In genomic region chr9:21715298-21715697, GRCm38 (mm10) we compare ENCODE assay signal across 8 mouse cellular contexts. TPM values are rescaled to one million over a fixed set of nuclear protein-coding genes. Genes with fewer than 3 reads are reported as not detected.
DNase-seq lines count a peak whose midpoint lies in the region; ATAC-seq and TF ChIP-seq lines count a peak whose summit lies in the region.

No protein-coding gene starts in this region.

- no peaks in the 10 kb centered on the region for H3K4me1 ChIP-seq in kidney, embryonic 16.5 days (ENCODE audit: insufficient read depth, low read length)
- H3K4me1 ChIP-seq in intestine, embryonic 16.5 days (ENCODE audit: control insufficient read depth, insufficient read depth, low read length), result 0 out of 2 replicates have a peak, but pooled peaks cover 9% of the 10 kb centered on the region
- H3K4me1 ChIP-seq in neural tube, embryonic 15.5 days, result no peaks in the 10 kb centered on the region

- no peak for TF ChIP-seq CTCF in gastrocnemius, adult 2 months (IDR thresholded peaks at IDR 0.05)

- WGBS in kidney, embryonic 16.5 days, result 47% methylated on average over 4 of the region's 4 CpGs
- WGBS in intestine, embryonic 16.5 days, result 38% methylated on average over 4 of the region's 4 CpGs
- WGBS in neural tube, embryonic 15.5 days, result 71% methylated on average over 4 of the region's 4 CpGs

- 0 out of 2 replicates have a peak, but pooled peaks cover 2% of the 10 kb centered on the region for H3K9me3 ChIP-seq in kidney, embryonic 16.5 days (ENCODE audit: low read length)
- no peaks in the 10 kb centered on the region for H3K9me3 ChIP-seq in intestine, embryonic 16.5 days (ENCODE audit: control insufficient read depth, low read length)
- no peaks in the 10 kb centered on the region for H3K9me3 ChIP-seq in neural tube, embryonic 15.5 days (replicated peaks)

- no peak overlapping the region for H3K4me3 ChIP-seq in kidney, embryonic 16.5 days (ENCODE audit: low read length)
- H3K4me3 ChIP-seq in intestine, embryonic 16.5 days (ENCODE audit: low read length), result no peak overlapping the region
- H3K4me3 ChIP-seq in neural tube, embryonic 15.5 days (replicated peaks), result no peak overlapping the region
- H3K4me3 ChIP-seq in gastrocnemius, adult 2 months, result no peak overlapping the region; the same call in 1 of the 2 replicates

- intact Hi-C loops in gastrocnemius, adult 2 months (cut with DNase I), result no loop called here

- H3K27me3 ChIP-seq in kidney, embryonic 16.5 days (ENCODE audit: insufficient read depth, low read length), result no peaks in the 10 kb centered on the region
- no peaks in the 10 kb centered on the region for H3K27me3 ChIP-seq in intestine, embryonic 16.5 days (replicated peaks; ENCODE audit: control insufficient read depth, insufficient read depth, low read length)
- H3K27me3 ChIP-seq in neural tube, embryonic 15.5 days (replicated peaks), result no peaks in the 10 kb centered on the region

- no peak overlapping the region for H3K4me2 ChIP-seq in kidney, embryonic 16.5 days (replicated peaks; ENCODE audit: low read depth, low read length)
- H3K4me2 ChIP-seq in intestine, embryonic 16.5 days (ENCODE audit: low read depth, low read length), result no peak overlapping the region
- H3K4me2 ChIP-seq in neural tube, embryonic 15.5 days, result no peak overlapping the region

- no peak overlapping the region for H3K9ac ChIP-seq in kidney, embryonic 16.5 days (replicated peaks; ENCODE audit: low read length)
- H3K9ac ChIP-seq in intestine, embryonic 16.5 days (ENCODE audit: low read depth, low read length), result peak overlapping the region; percentile 6; the same call in 1 of the 2 replicates
- H3K9ac ChIP-seq in neural tube, embryonic 15.5 days (replicated peaks), result no peak overlapping the region

- DNase-seq in kidney, adult 9 months, result no peak
- DNase-seq in c-Kit-positive CD71-negative TER-119-negative erythroid progenitor cells, embryonic 14.5 days (ENCODE audit: low read depth), result peak; percentile 71
- DNase-seq in gastrocnemius, adult 2 months, result no peak
- no peak for DNase-seq in ovary, postnatal 10 days (ENCODE audit: low spot score)

- peak; percentile 54; the same call in 1 of the 2 replicates for ATAC-seq in kidney, embryonic 16.5 days (ENCODE audit: low FRiP score, low TSS enrichment)
- peak; percentile 94 for ATAC-seq in intestine, embryonic 16.5 days
- peak; percentile 35; the same call in 1 of the 2 replicates for ATAC-seq in neural tube, embryonic 15.5 days (ENCODE audit: low FRiP score)
- no peak for ATAC-seq in cerebellum, adult (ENCODE audit: insufficient number of reproducible peaks, low FRiP score, low TSS enrichment)

- H3K36me3 ChIP-seq in kidney, embryonic 16.5 days (ENCODE audit: insufficient read depth, low read length), result 0 out of 2 replicates have a peak, but pooled peaks cover 2% of the 10 kb centered on the region
- no peaks in the 10 kb centered on the region for H3K36me3 ChIP-seq in intestine, embryonic 16.5 days (ENCODE audit: control insufficient read depth, insufficient read depth, low read length)
- peaks cover 3% of the 10 kb centered on the region; the same call in 1 of the 2 replicates for H3K36me3 ChIP-seq in neural tube, embryonic 15.5 days

- no peak overlapping the region for H3K27ac ChIP-seq in kidney, embryonic 16.5 days (ENCODE audit: low read length)
- H3K27ac ChIP-seq in intestine, embryonic 16.5 days (ENCODE audit: low read length), result peak overlapping the region; percentile 33
- no peak overlapping the region for H3K27ac ChIP-seq in neural tube, embryonic 15.5 days (replicated peaks)
- H3K27ac ChIP-seq in gastrocnemius, adult 2 months, result no peak overlapping the region

RNA-seq across cellular contexts. Expression of gene Ldlr, which starts 8.0 kb away (rescaled TPM):
- polyA plus RNA-seq in kidney, embryonic 16.5 days (2015; fragmentation: Nextera tagmentation; extraction: Ambion mirVana), result 30.6 and 33.2 TPM in 2 replicates
- polyA plus RNA-seq in intestine, embryonic 16.5 days (2015; fragmentation: Nextera tagmentation; extraction: Ambion mirVana), result 86.7 and 88.2 TPM in 2 replicates
- 15.3 and 23.1 TPM in 2 replicates for polyA plus RNA-seq in neural tube, embryonic 15.5 days (2015; fragmentation: Nextera tagmentation; extraction: Ambion mirVana)
- 1 to 10 TPM; 2.9 to 3.3 TPM for total RNA-seq in gastrocnemius, adult 2 months (2021)

RNA-seq across cellular contexts. Expression of gene Spc24, which starts 44.8 kb away (rescaled TPM):
- polyA plus RNA-seq in kidney, embryonic 16.5 days (2015; fragmentation: Nextera tagmentation; extraction: Ambion mirVana), result 120 and 134 TPM in 2 replicates
- polyA plus RNA-seq in intestine, embryonic 16.5 days (2015; fragmentation: Nextera tagmentation; extraction: Ambion mirVana), result 85.5 and 106 TPM in 2 replicates
- 17.2 and 39.7 TPM in 2 replicates for polyA plus RNA-seq in neural tube, embryonic 15.5 days (2015; fragmentation: Nextera tagmentation; extraction: Ambion mirVana)
- under 1 TPM; 0.50 to 0.89 TPM for total RNA-seq in gastrocnemius, adult 2 months (2021)
